Mouse (Mus musculus) retina, postnatal 7 days (tissue): ENCODE results near the gene Gpatch8.

Source experiments
- DNase-seq: peaks from one replicate; pipeline ENCODE4 v3.0.0-alpha.2; 2012; ENCODE audit warnings: low read depth, low spot score

The Gpatch8 gene

GRCm38 (mm10) chr11:102556031-102556715 lies at the start of gene Gpatch8:
Gpatch8 (minus strand) TSS chr11:102556392.
- peak; percentile 94 for DNase-seq

- DNase-seq: no peak
Measured at GRCm38 (mm10) chr11:102604777-102605552, 48.8 kb upstream of the Gpatch8 start.

GRCm38 (mm10) chr11:102604010-102604584 lies 47.9 kb upstream of the Gpatch8 start, which contains the start of gene Fzd2:
Fzd2 (plus strand) TSS chr11:102604396.
- peak; percentile 82 for DNase-seq

- DNase-seq: no peak
Measured at GRCm38 (mm10) chr11:102603496-102603850, 47.3 kb upstream of the Gpatch8 start.

GRCm38 (mm10) chr11:102602816-102603495 lies 46.8 kb upstream of the Gpatch8 start:
- no peak for DNase-seq

GRCm38 (mm10) chr11:102599912-102600311 lies 43.7 kb upstream of the Gpatch8 start:
- no peak for DNase-seq

- no peak for DNase-seq
Measured at GRCm38 (mm10) chr11:102595341-102595820, 39.2 kb upstream of the Gpatch8 start.

GRCm38 (mm10) chr11:102587554-102587953 lies 31.4 kb upstream of the Gpatch8 start:
- no peak for DNase-seq

- DNase-seq: no peak
Measured at GRCm38 (mm10) chr11:102586445-102587130, 30.4 kb upstream of the Gpatch8 start.

GRCm38 (mm10) chr11:102582736-102583135 lies 26.5 kb upstream of the Gpatch8 start:
- no peak for DNase-seq

GRCm38 (mm10) chr11:102582016-102582610 lies 25.9 kb upstream of the Gpatch8 start:
- DNase-seq: no peak

GRCm38 (mm10) chr11:102581281-102582015 lies 25.3 kb upstream of the Gpatch8 start:
- no peak for DNase-seq

- no peak for DNase-seq
Measured at GRCm38 (mm10) chr11:102580034-102580330, 23.8 kb upstream of the Gpatch8 start.

GRCm38 (mm10) chr11:102579165-102580033 lies 23.2 kb upstream of the Gpatch8 start, which contains the start of gene Gm11627:
Gm11627 (minus strand) TSS chr11:102579461.
- DNase-seq: no peak

GRCm38 (mm10) chr11:102578341-102579118 lies 22.3 kb upstream of the Gpatch8 start:
- peak; percentile 72 for DNase-seq

- no peak for DNase-seq
Measured at GRCm38 (mm10) chr11:102576050-102576754, 20.0 kb upstream of the Gpatch8 start.

GRCm38 (mm10) chr11:102575034-102575433 lies 18.8 kb upstream of the Gpatch8 start:
- no peak for DNase-seq
